ENCODE assay signal across 25 mouse cellular contexts in genomic region chr15:99731678-99732077, GRCm38 (mm10). TPM values are rescaled to one million over a fixed set of nuclear protein-coding genes. Genes with fewer than 3 reads are reported as not detected.
A peak's percentile ranks its signal among the peaks of the same experiment; 100 is the strongest.
DNase-seq lines count a peak whose midpoint lies in the region; ATAC-seq lines count a peak whose summit lies in the region.
"Had no signal": no experiment of that assay in that cellular context is flagged by ENCODE, and none has a peak within 500 bp of the region (broad histone marks: within the 10 kb centered on the region; RNA-seq: fewer than 3 reads in every experiment).

No protein-coding gene starts in this region.

- peaks cover under 1% of the 10 kb centered on the region for H3K4me1 ChIP-seq in midbrain, embryonic 11.5 days (ENCODE audit: control insufficient read depth, insufficient read depth, low read length)
- peaks cover 7% of the 10 kb centered on the region for H3K4me1 ChIP-seq in midbrain, embryonic 13.5 days (replicated peaks)

- H3K27me3 ChIP-seq in midbrain, embryonic 11.5 days (ENCODE audit: control insufficient read depth, insufficient read depth, low read length): no peaks in the 10 kb centered on the region
- H3K27me3 ChIP-seq in midbrain, embryonic 13.5 days: no peaks in the 10 kb centered on the region
- H3K27me3 ChIP-seq: embryonic facial prominence, embryonic 12.5 days; forebrain, embryonic 12.5 days; Patski had no signal

- no peaks in the 10 kb centered on the region; the same call in 1 of the 2 replicates for H3K9me3 ChIP-seq in midbrain, embryonic 11.5 days (ENCODE audit: control insufficient read depth, low read length)
- H3K9me3 ChIP-seq in midbrain, embryonic 13.5 days: no peaks in the 10 kb centered on the region
- H3K9me3 ChIP-seq: embryonic facial prominence, embryonic 12.5 days had no signal

- peak; percentile 67 for DNase-seq in midbrain, embryonic 11.5 days (ENCODE audit: low spot score, missing footprints)
- DNase-seq in R1 (ENCODE audit: low read depth, low spot score): peak; percentile 57
- DNase-seq in c-Kit-positive CD71-positive TER-119-positive erythroid progenitor cells, embryonic 14.5 days (ENCODE audit: low spot score): no peak
- DNase-seq in frontal cortex, postnatal 25 days (ENCODE audit: low spot score in 2 of 2): no peak
- DNase-seq: adrenal gland, adult 2 months; adrenal gland, postnatal 10 days; adrenal gland, postnatal 25 days; B cell, adult 2 months; cerebellum, adult 11-12 months; cerebellum, adult 2 months; cerebellum, adult 9-10 months; cerebellum, postnatal 10 days; cerebellum, postnatal 25 days had no signal

- no peak overlapping the region for H3K9ac ChIP-seq in midbrain, embryonic 11.5 days (ENCODE audit: low read length)
- no peak overlapping the region for H3K9ac ChIP-seq in midbrain, embryonic 13.5 days (replicated peaks)
- H3K9ac ChIP-seq: embryonic facial prominence, embryonic 12.5 days; forebrain, embryonic 12.5 days had no signal

- ATAC-seq in midbrain, embryonic 11.5 days (ENCODE audit: low FRiP score): no peak
- ATAC-seq in midbrain, embryonic 13.5 days: no peak
- ATAC-seq: CD4-positive, CD25-positive, alpha-beta regulatory T cell, adult 4 months; forebrain, embryonic 14.5 days; forebrain, embryonic 16.5 days; Patski had no signal

- no peak overlapping the region for H3K4me3 ChIP-seq in midbrain, embryonic 11.5 days (ENCODE audit: low read depth, low read length)
- no peak overlapping the region for H3K4me3 ChIP-seq in midbrain, embryonic 13.5 days (replicated peaks)
- H3K4me3 ChIP-seq: embryonic facial prominence, embryonic 10.5 days; embryonic facial prominence, embryonic 12.5 days; forebrain, embryonic 10.5 days; forebrain, embryonic 12.5 days had no signal

- H3K27ac ChIP-seq in midbrain, embryonic 11.5 days (ENCODE audit: low read depth, low read length): no peak overlapping the region
- H3K27ac ChIP-seq in midbrain, embryonic 13.5 days: no peak overlapping the region
- H3K27ac ChIP-seq: embryonic facial prominence, embryonic 10.5 days; embryonic facial prominence, embryonic 12.5 days; forebrain, embryonic 10.5 days; forebrain, embryonic 12.5 days had no signal

- WGBS in midbrain, embryonic 11.5 days: 87% methylated on average over 3 of the region's 3 CpGs
- 92% methylated on average over 3 of the region's 3 CpGs for WGBS in midbrain, embryonic 13.5 days

- H3K36me3 ChIP-seq in midbrain, embryonic 11.5 days (ENCODE audit: control insufficient read depth, insufficient read depth, low read length): peaks cover 18% of the 10 kb centered on the region
- peaks cover 66% of the 10 kb centered on the region for H3K36me3 ChIP-seq in midbrain, embryonic 13.5 days

- no peak overlapping the region for H3K4me2 ChIP-seq in midbrain, embryonic 11.5 days
- no peak overlapping the region for H3K4me2 ChIP-seq in midbrain, embryonic 13.5 days (replicated peaks)
- H3K4me2 ChIP-seq: embryonic facial prominence, embryonic 12.5 days; forebrain, embryonic 12.5 days had no signal

RNA-seq across cellular contexts. Expression of gene Cox14, which starts 6.3 kb away (rescaled TPM):
- polyA plus RNA-seq in midbrain, embryonic 11.5 days (2014; fragmentation: Nextera tagmentation; extraction: Ambion mirVana): 135 and 140 TPM in 2 replicates
- 167 and 177 TPM in 2 replicates for polyA plus RNA-seq in midbrain, embryonic 13.5 days (2015; fragmentation: Nextera tagmentation; extraction: Ambion mirVana)

RNA-seq across cellular contexts. Expression of gene Gpd1, which starts 14.4 kb away (rescaled TPM):
- 0.14 and 0.18 TPM in 2 replicates for polyA plus RNA-seq in midbrain, embryonic 11.5 days (2014; fragmentation: Nextera tagmentation; extraction: Ambion mirVana)
- 1.3 and 1.6 TPM in 2 replicates for polyA plus RNA-seq in midbrain, embryonic 13.5 days (2015; fragmentation: Nextera tagmentation; extraction: Ambion mirVana)
- polyA plus RNA-seq: G1E had no signal

RNA-seq across cellular contexts. Expression of gene Gm17349, which starts 26.4 kb away (rescaled TPM):
- polyA plus RNA-seq in midbrain, embryonic 11.5 days (2014; fragmentation: Nextera tagmentation; extraction: Ambion mirVana): not detected in 2 replicates
- not detected in 2 replicates for polyA plus RNA-seq in midbrain, embryonic 13.5 days (2015; fragmentation: Nextera tagmentation; extraction: Ambion mirVana)
- polyA plus RNA-seq: brain, embryonic 14.5 days; CD4-positive, CD25-positive, alpha-beta regulatory T cell, adult 4 months; cerebellum, adult 2 months; embryonic facial prominence, embryonic 10.5 days; embryonic facial prominence, embryonic 12.5 days; embryonic facial prominence, embryonic 14.5 days; forebrain, embryonic 10.5 days; forebrain, embryonic 12.5 days; forebrain, embryonic 14.5 days; forebrain, embryonic 16.5 days; Patski had no signal

RNA-seq across cellular contexts. Expression of gene Smarcd1, which starts 29.7 kb away (rescaled TPM):
- 111 and 113 TPM in 2 replicates for polyA plus RNA-seq in midbrain, embryonic 11.5 days (2014; fragmentation: Nextera tagmentation; extraction: Ambion mirVana)
- polyA plus RNA-seq in midbrain, embryonic 13.5 days (2015; fragmentation: Nextera tagmentation; extraction: Ambion mirVana): 137 and 145 TPM in 2 replicates

RNA-seq across cellular contexts. Expression of gene Cers5, which starts 41.0 kb away (rescaled TPM):
- polyA plus RNA-seq in midbrain, embryonic 11.5 days (2014; fragmentation: Nextera tagmentation; extraction: Ambion mirVana): 57.8 and 59.6 TPM in 2 replicates
- 58.4 and 61.1 TPM in 2 replicates for polyA plus RNA-seq in midbrain, embryonic 13.5 days (2015; fragmentation: Nextera tagmentation; extraction: Ambion mirVana)

Comparison
In these comparisons a context has a peak if more than half of its experiments do, and no peak if none do; other contexts are left out.
1. DNase-seq: peak in midbrain, embryonic 11.5 days (single experiment) and R1 (single experiment); none in c-Kit-positive CD71-positive TER-119-positive erythroid progenitor cells, embryonic 14.5 days (single experiment) and frontal cortex, postnatal 25 days (0 of 2).